In the genomic region with DNA sequence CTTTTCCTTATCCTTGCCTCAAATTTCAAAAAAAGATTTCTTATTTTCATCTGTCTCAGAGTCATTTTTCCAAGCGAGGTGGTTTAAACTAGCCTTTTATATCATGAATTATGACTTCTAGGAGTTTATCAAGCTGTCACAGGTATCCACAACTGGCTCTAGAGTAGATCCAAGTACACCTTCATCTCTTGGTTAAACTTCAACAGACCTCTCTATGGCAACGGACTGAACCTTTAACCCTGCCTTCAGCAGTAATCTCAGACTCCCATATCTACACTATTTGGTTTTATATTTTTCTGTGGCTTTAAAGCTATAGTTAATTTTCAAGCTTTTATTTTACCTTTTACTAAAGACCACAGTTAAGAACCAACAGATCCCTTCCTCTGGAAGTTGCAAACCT, we compare ENCODE assay signal across 24 mouse cellular contexts. TPM values are rescaled to one million over a fixed set of nuclear protein-coding genes. Genes with fewer than 3 reads are reported as not detected.
A peak's percentile ranks its signal among the peaks of the same experiment; 100 is the strongest.
DNase-seq lines count a peak whose midpoint lies in the region; ATAC-seq and TF ChIP-seq lines count a peak whose summit lies in the region.
"Had no signal": no experiment of that assay in that cellular context is flagged by ENCODE, and none has a peak within 500 bp of the region (broad histone marks: within the 10 kb centered on the region; RNA-seq: fewer than 3 reads in every experiment).

No protein-coding gene starts in this region.

- ATAC-seq in kidney, postnatal 0 days (replicated peaks; ENCODE audit: low FRiP score, low read depth), result 0 out of 2 replicates have a peak, but pooled peaks have one; percentile 59
- ATAC-seq in liver, embryonic 15.5 days (ENCODE audit: insufficient read depth), result peak; percentile 71
- ATAC-seq in stomach, postnatal 0 days (ENCODE audit: low FRiP score, low TSS enrichment), result peak; percentile 72; the same call in 1 of the 2 replicates
- ATAC-seq in hindbrain, embryonic 13.5 days (ENCODE audit: low FRiP score), result no peak
- ATAC-seq: CD4-positive, CD25-positive, alpha-beta regulatory T cell, adult 4 months; hindbrain, embryonic 16.5 days; midbrain, embryonic 13.5 days; Patski had no signal

- peaks cover 7% of the 10 kb centered on the region; the same call in 1 of the 2 replicates for H3K4me1 ChIP-seq in kidney, adult 2 months (ENCODE audit: control insufficient read depth, insufficient read depth, low read length)
- no peaks in the 10 kb centered on the region for H3K4me1 ChIP-seq in kidney, postnatal 0 days (replicated peaks; ENCODE audit: insufficient read depth, low read length)
- no peaks in the 10 kb centered on the region for H3K4me1 ChIP-seq in liver, embryonic 15.5 days (replicated peaks)
- H3K4me1 ChIP-seq in stomach, postnatal 0 days (replicated peaks; ENCODE audit: control insufficient read depth, insufficient read depth), result no peaks in the 10 kb centered on the region
- H3K4me1 ChIP-seq in hindbrain, embryonic 13.5 days (replicated peaks), result no peaks in the 10 kb centered on the region
- H3K4me1 ChIP-seq: embryonic facial prominence, embryonic 10.5 days; heart, embryonic 13.5 days; limb, embryonic 15.5 days; midbrain, embryonic 13.5 days had no signal

- no peak overlapping the region for H3K4me2 ChIP-seq in kidney, postnatal 0 days (ENCODE audit: low read length)
- no peak overlapping the region for H3K4me2 ChIP-seq in liver, embryonic 15.5 days
- no peak overlapping the region; the same call in 1 of the 2 replicates for H3K4me2 ChIP-seq in stomach, postnatal 0 days (replicated peaks; ENCODE audit: low read depth)
- H3K4me2 ChIP-seq in hindbrain, embryonic 13.5 days, result no peak overlapping the region
- H3K4me2 ChIP-seq: heart, embryonic 13.5 days; limb, embryonic 15.5 days; midbrain, embryonic 13.5 days had no signal

- H3K4me3 ChIP-seq in kidney, adult 2 months (ENCODE audit: insufficient read depth, low read depth, low read length), result no peak overlapping the region
- no peak overlapping the region for H3K4me3 ChIP-seq in kidney, postnatal 0 days (replicated peaks; ENCODE audit: low read depth, low read length)
- H3K4me3 ChIP-seq in liver, embryonic 15.5 days (replicated peaks), result no peak overlapping the region
- H3K4me3 ChIP-seq in stomach, postnatal 0 days (ENCODE audit: low read depth, low read length), result peak overlapping the region; percentile 6; the same call in 1 of the 2 replicates
- no peak overlapping the region for H3K4me3 ChIP-seq in hindbrain, embryonic 13.5 days
- H3K4me3 ChIP-seq: embryonic facial prominence, embryonic 10.5 days; heart, embryonic 13.5 days; limb, embryonic 15.5 days; midbrain, embryonic 13.5 days had no signal

- H3K9ac ChIP-seq in kidney, postnatal 0 days (ENCODE audit: low read depth, low read length), result no peak overlapping the region
- H3K9ac ChIP-seq in liver, embryonic 15.5 days, result no peak overlapping the region
- no peak overlapping the region for H3K9ac ChIP-seq in stomach, postnatal 0 days (ENCODE audit: low read length)
- H3K9ac ChIP-seq in hindbrain, embryonic 13.5 days, result no peak overlapping the region
- H3K9ac ChIP-seq: heart, embryonic 13.5 days; limb, embryonic 15.5 days; midbrain, embryonic 13.5 days had no signal

- H3K9me3 ChIP-seq in kidney, postnatal 0 days (replicated peaks; ENCODE audit: low read length), result no peaks in the 10 kb centered on the region
- H3K9me3 ChIP-seq in liver, embryonic 15.5 days (replicated peaks), result no peaks in the 10 kb centered on the region
- no peaks in the 10 kb centered on the region for H3K9me3 ChIP-seq in stomach, postnatal 0 days (ENCODE audit: control insufficient read depth, low read length)
- H3K9me3 ChIP-seq in hindbrain, embryonic 13.5 days, result no peaks in the 10 kb centered on the region
- H3K9me3 ChIP-seq: embryonic facial prominence, embryonic 10.5 days; heart, embryonic 13.5 days; limb, embryonic 15.5 days; midbrain, embryonic 13.5 days had no signal

- TF ChIP-seq POLR2A in kidney, adult 2 months (IDR thresholded peaks at IDR 0.05; ENCODE audit: low read depth, low read length), result no peak

- DNase-seq in kidney, adult 2 months, result peak; percentile 84
- no peak for DNase-seq in kidney, adult 18-20 months
- peak; percentile 33 for DNase-seq in kidney, postnatal 0 days (ENCODE audit: low spot score)
- peak; percentile 17 for DNase-seq in stomach, postnatal 0 days (ENCODE audit: low spot score)
- no peak for DNase-seq in natural killer cell, adult 2 months (ENCODE audit: low spot score in 2 of 2)
- DNase-seq in layer of hippocampus, adult 9-11 months, result no peak
- DNase-seq: adrenal gland, adult 8-10 months; cerebellum, adult 8-10 months; heart, adult 11 months; heart, postnatal 4 days; lung, postnatal 14 days; spleen, adult 18-20 months; thymus, postnatal 14 days had no signal

- H3K27ac ChIP-seq in kidney, adult 2 months (ENCODE audit: insufficient read depth, low read depth, low read length), result peak overlapping the region; percentile 64
- H3K27ac ChIP-seq in kidney, postnatal 0 days, result peak overlapping the region; percentile 54
- H3K27ac ChIP-seq in liver, embryonic 15.5 days (replicated peaks), result no peak overlapping the region
- peak overlapping the region; percentile 58 for H3K27ac ChIP-seq in stomach, postnatal 0 days (replicated peaks)
- H3K27ac ChIP-seq in hindbrain, embryonic 13.5 days, result no peak overlapping the region
- H3K27ac ChIP-seq: embryonic facial prominence, embryonic 10.5 days; heart, embryonic 13.5 days; limb, embryonic 15.5 days; midbrain, embryonic 13.5 days had no signal

- 24% methylated on average over 2 of the region's 2 CpGs for WGBS in kidney, adult 2 months
- WGBS in kidney, postnatal 0 days, result 46% methylated on average over 2 of the region's 2 CpGs
- WGBS in liver, embryonic 15.5 days (ENCODE audit: insufficient replicate concordance), result 35% methylated on average over 2 of the region's 2 CpGs
- 33% methylated on average over 2 of the region's 2 CpGs for WGBS in stomach, postnatal 0 days
- WGBS in hindbrain, embryonic 13.5 days, result 77% methylated on average over 2 of the region's 2 CpGs

- no peaks in the 10 kb centered on the region for H3K36me3 ChIP-seq in kidney, adult 2 months (ENCODE audit: control insufficient read depth, insufficient read depth, low read length)
- H3K36me3 ChIP-seq in kidney, postnatal 0 days (ENCODE audit: insufficient read depth, low read length), result no peaks in the 10 kb centered on the region
- no peaks in the 10 kb centered on the region for H3K36me3 ChIP-seq in liver, embryonic 15.5 days (replicated peaks)
- no peaks in the 10 kb centered on the region for H3K36me3 ChIP-seq in stomach, postnatal 0 days (ENCODE audit: control insufficient read depth, insufficient read depth, low read length)
- no peaks in the 10 kb centered on the region for H3K36me3 ChIP-seq in hindbrain, embryonic 13.5 days
- H3K36me3 ChIP-seq: embryonic facial prominence, embryonic 10.5 days; heart, embryonic 13.5 days; limb, embryonic 15.5 days; midbrain, embryonic 13.5 days had no signal

- no peak for TF ChIP-seq CTCF in kidney, adult 2 months (conservative IDR thresholded peaks at IDR 0.05; ENCODE audit: insufficient read depth, insufficient read length, low read depth, low read length)
- TF ChIP-seq CTCF in kidney, postnatal 0 days (IDR thresholded peaks at IDR 0.05; ENCODE audit: low read depth), result no peak
- TF ChIP-seq CTCF in stomach, postnatal 0 days (IDR thresholded peaks at IDR 0.05; ENCODE audit: low read depth), result no peak

- TF ChIP-seq EP300 in stomach, postnatal 0 days (optimal IDR thresholded peaks at IDR 0.05), result no peak

- no peaks in the 10 kb centered on the region for H3K27me3 ChIP-seq in kidney, adult 2 months (replicated peaks; ENCODE audit: control insufficient read depth, insufficient read depth, low read length)
- H3K27me3 ChIP-seq in kidney, postnatal 0 days (ENCODE audit: insufficient read depth, low read length), result no peaks in the 10 kb centered on the region
- H3K27me3 ChIP-seq in liver, embryonic 15.5 days, result no peaks in the 10 kb centered on the region
- H3K27me3 ChIP-seq in stomach, postnatal 0 days (ENCODE audit: control insufficient read depth, insufficient read depth, low read length), result no peaks in the 10 kb centered on the region
- H3K27me3 ChIP-seq in hindbrain, embryonic 13.5 days, result no peaks in the 10 kb centered on the region
- H3K27me3 ChIP-seq: heart, embryonic 13.5 days; limb, embryonic 15.5 days; midbrain, embryonic 13.5 days; Patski had no signal

RNA-seq across cellular contexts. Expression of gene Sult1b1, which starts 5.7 kb away (rescaled TPM):
- polyA plus RNA-seq in kidney, adult 2 months (2012; rRNA removed), result 0.72 and 0.92 TPM in 2 replicates
- 6.8 and 8.0 TPM in 2 replicates for polyA plus RNA-seq in kidney, postnatal 0 days (2015; fragmentation: Nextera tagmentation; extraction: Ambion mirVana)
- polyA plus RNA-seq in liver, embryonic 15.5 days (2015; fragmentation: Nextera tagmentation; extraction: Ambion mirVana), result 0.91 and 1.2 TPM in 2 replicates
- polyA plus RNA-seq in stomach, postnatal 0 days (2015; fragmentation: Nextera tagmentation; extraction: Ambion mirVana), result 79.4 and 79.9 TPM in 2 replicates
- not detected in 2 replicates for polyA plus RNA-seq in hindbrain, embryonic 13.5 days (2015; fragmentation: Nextera tagmentation; extraction: Ambion mirVana)
- polyA plus RNA-seq: CD4-positive, CD25-positive, alpha-beta regulatory T cell, adult 4 months; heart, embryonic 13.5 days; hindbrain, embryonic 16.5 days; limb, embryonic 15.5 days; midbrain, embryonic 13.5 days; neural tube, embryonic 14.5 days; Patski had no signal

RNA-seq across cellular contexts. Expression of gene Sult1d1, which starts 36.5 kb away (rescaled TPM):
- 20.3 and 34.2 TPM in 2 replicates for polyA plus RNA-seq in kidney, adult 2 months (2012; rRNA removed)
- polyA plus RNA-seq in kidney, postnatal 0 days (2015; fragmentation: Nextera tagmentation; extraction: Ambion mirVana), result 192 and 215 TPM in 2 replicates
- 3.4 TPM in 2 replicates for polyA plus RNA-seq in liver, embryonic 15.5 days (2015; fragmentation: Nextera tagmentation; extraction: Ambion mirVana)
- polyA plus RNA-seq in stomach, postnatal 0 days (2015; fragmentation: Nextera tagmentation; extraction: Ambion mirVana), result 42.1 and 44.3 TPM in 2 replicates
- not detected in 2 replicates for polyA plus RNA-seq in hindbrain, embryonic 13.5 days (2015; fragmentation: Nextera tagmentation; extraction: Ambion mirVana)
- polyA plus RNA-seq: CD4-positive, CD25-positive, alpha-beta regulatory T cell, adult 4 months; embryonic facial prominence, embryonic 10.5 days; forebrain, embryonic 11.5 days; heart, embryonic 13.5 days; hindbrain, embryonic 16.5 days; limb, embryonic 15.5 days; midbrain, embryonic 13.5 days; neural tube, embryonic 14.5 days; Patski had no signal

RNA-seq across cellular contexts. Expression of gene Ugt2a1, which starts 41.6 kb away (rescaled TPM):
- polyA plus RNA-seq in kidney, adult 2 months (2012; rRNA removed), result not detected in 2 replicates
- not detected in 2 replicates for polyA plus RNA-seq in kidney, postnatal 0 days (2015; fragmentation: Nextera tagmentation; extraction: Ambion mirVana)
- polyA plus RNA-seq in liver, embryonic 15.5 days (2015; fragmentation: Nextera tagmentation; extraction: Ambion mirVana), result not detected in 2 replicates
- polyA plus RNA-seq in stomach, postnatal 0 days (2015; fragmentation: Nextera tagmentation; extraction: Ambion mirVana), result not detected in 2 replicates
- polyA plus RNA-seq in hindbrain, embryonic 13.5 days (2015; fragmentation: Nextera tagmentation; extraction: Ambion mirVana), result not detected in 2 replicates
- polyA plus RNA-seq: CD4-positive, CD25-positive, alpha-beta regulatory T cell, adult 4 months; embryonic facial prominence, embryonic 10.5 days; heart, embryonic 13.5 days; hindbrain, embryonic 16.5 days; limb, embryonic 15.5 days; midbrain, embryonic 13.5 days; neural tube, embryonic 14.5 days; Patski had no signal

RNA-seq across cellular contexts. Expression of gene Gm43638, which starts 45.7 kb away (rescaled TPM):
- polyA plus RNA-seq in kidney, adult 2 months (2012; rRNA removed), result not detected in 2 replicates
- not detected in 2 replicates for polyA plus RNA-seq in kidney, postnatal 0 days (2015; fragmentation: Nextera tagmentation; extraction: Ambion mirVana)
- not detected in 2 replicates for polyA plus RNA-seq in liver, embryonic 15.5 days (2015; fragmentation: Nextera tagmentation; extraction: Ambion mirVana)
- not detected in 2 replicates for polyA plus RNA-seq in stomach, postnatal 0 days (2015; fragmentation: Nextera tagmentation; extraction: Ambion mirVana)
- polyA plus RNA-seq in hindbrain, embryonic 13.5 days (2015; fragmentation: Nextera tagmentation; extraction: Ambion mirVana), result not detected in 2 replicates
- polyA plus RNA-seq: CD4-positive, CD25-positive, alpha-beta regulatory T cell, adult 4 months; embryonic facial prominence, embryonic 10.5 days; forebrain, embryonic 11.5 days; heart, embryonic 13.5 days; hindbrain, embryonic 16.5 days; limb, embryonic 15.5 days; midbrain, embryonic 13.5 days; neural tube, embryonic 14.5 days; Patski had no signal

RNA-seq across cellular contexts. Expression of gene Ugt2a2, which starts 50.2 kb away (rescaled TPM):
- not detected in 2 replicates for polyA plus RNA-seq in kidney, adult 2 months (2012; rRNA removed)
- not detected in 2 replicates for polyA plus RNA-seq in kidney, postnatal 0 days (2015; fragmentation: Nextera tagmentation; extraction: Ambion mirVana)
- not detected in 2 replicates for polyA plus RNA-seq in liver, embryonic 15.5 days (2015; fragmentation: Nextera tagmentation; extraction: Ambion mirVana)
- not detected in 2 replicates for polyA plus RNA-seq in stomach, postnatal 0 days (2015; fragmentation: Nextera tagmentation; extraction: Ambion mirVana)
- not detected in 2 replicates for polyA plus RNA-seq in hindbrain, embryonic 13.5 days (2015; fragmentation: Nextera tagmentation; extraction: Ambion mirVana)
- polyA plus RNA-seq: CD4-positive, CD25-positive, alpha-beta regulatory T cell, adult 4 months; forebrain, embryonic 11.5 days; heart, embryonic 13.5 days; hindbrain, embryonic 16.5 days; limb, embryonic 15.5 days; midbrain, embryonic 13.5 days; neural tube, embryonic 14.5 days; Patski had no signal

Comparison
In these comparisons a context has a peak if more than half of its experiments do, and no peak if none do; other contexts are left out.
1. DNase-seq: peak in kidney, adult 2 months (single experiment), kidney, postnatal 0 days (single experiment) and stomach, postnatal 0 days (single experiment); none in kidney, adult 18-20 months (single experiment), natural killer cell, adult 2 months (0 of 2) and layer of hippocampus, adult 9-11 months (single experiment).
2. H3K27ac ChIP-seq: peak in kidney, adult 2 months (single experiment), kidney, postnatal 0 days (single experiment) and stomach, postnatal 0 days (single experiment); none in liver, embryonic 15.5 days (single experiment) and hindbrain, embryonic 13.5 days (single experiment).